ENCODE assay signal across 9 mouse cellular contexts in genomic region chr9:98428783-98429182, GRCm38 (mm10). TPM values are rescaled to one million over a fixed set of nuclear protein-coding genes. Genes with fewer than 3 reads are reported as not detected.
DNase-seq lines count a peak whose midpoint lies in the region; ATAC-seq and TF ChIP-seq lines count a peak whose summit lies in the region.
"Had no signal": no experiment of that assay in that cellular context is flagged by ENCODE, and none has a peak within 500 bp of the region (broad histone marks: within the 10 kb centered on the region; RNA-seq: fewer than 3 reads in every experiment).

No protein-coding gene starts in this region.

- no peak for ATAC-seq in heart, embryonic 13.5 days (ENCODE audit: extremely low read depth, insufficient number of reproducible peaks, low FRiP score, low TSS enrichment)

- no peaks in the 10 kb centered on the region for H3K9me3 ChIP-seq in heart, embryonic 13.5 days
- no peaks in the 10 kb centered on the region for H3K9me3 ChIP-seq in limb, embryonic 10.5 days (replicated peaks)
- H3K9me3 ChIP-seq: embryonic facial prominence, embryonic 12.5 days had no signal

- no peaks in the 10 kb centered on the region for H3K36me3 ChIP-seq in testis, adult 2 months (ENCODE audit: control insufficient read depth, insufficient read depth, low read length)
- peaks cover 15% of the 10 kb centered on the region for H3K36me3 ChIP-seq in heart, embryonic 13.5 days
- 0 out of 2 replicates have a peak, but pooled peaks cover 2% of the 10 kb centered on the region for H3K36me3 ChIP-seq in limb, embryonic 10.5 days

- WGBS in heart, embryonic 13.5 days = 36% methylated on average over 8 of the region's 8 CpGs
- WGBS in limb, embryonic 10.5 days = 76% methylated on average over 8 of the region's 8 CpGs

- DNase-seq in testis, postnatal 10 days (ENCODE audit: low spot score) = no peak
- DNase-seq in limb, embryonic 10.5 days (ENCODE audit: low spot score) = no peak
- DNase-seq in urinary bladder, postnatal 36 days (ENCODE audit: low spot score in 2 of 2) = peak; percentile 51 to 70
- no peak for DNase-seq in left cerebral cortex, postnatal 36 days (ENCODE audit: low spot score in 2 of 2)
- DNase-seq in cerebellum, adult 9-10 months = no peak

- intact Hi-C loops in left cerebral cortex, postnatal 36 days (cut with DNase I) = no loop called here

- peak overlapping the region; percentile 80 for H3K4me2 ChIP-seq in heart, embryonic 13.5 days
- H3K4me2 ChIP-seq: embryonic facial prominence, embryonic 12.5 days had no signal

- no peak for TF ChIP-seq CTCF in testis, adult 2 months (IDR thresholded peaks at IDR 0.05; ENCODE audit: control insufficient read depth, insufficient read depth, insufficient replicate concordance, low read depth, low read length)

- peak overlapping the region; percentile 30; the same call in 1 of the 2 replicates for H3K27ac ChIP-seq in testis, adult 2 months (ENCODE audit: control insufficient read depth, insufficient read depth, low read depth, low read length)
- H3K27ac ChIP-seq in heart, embryonic 13.5 days (replicated peaks) = peak overlapping the region; percentile 81
- 0 out of 2 replicates have a peak overlapping the region, but pooled peaks have one; percentile 10 for H3K27ac ChIP-seq in limb, embryonic 10.5 days
- H3K27ac ChIP-seq: embryonic facial prominence, embryonic 12.5 days; liver, embryonic 14.5 days had no signal

- peak overlapping the region; percentile 47; the same call in 1 of the 2 replicates for H3K9ac ChIP-seq in heart, embryonic 13.5 days
- H3K9ac ChIP-seq: embryonic facial prominence, embryonic 12.5 days; liver, embryonic 14.5 days had no signal

- H3K27me3 ChIP-seq in testis, adult 2 months (ENCODE audit: control insufficient read depth, insufficient read depth, low read length) = no peaks in the 10 kb centered on the region
- H3K27me3 ChIP-seq in heart, embryonic 13.5 days (replicated peaks) = peaks cover 18% of the 10 kb centered on the region
- H3K27me3 ChIP-seq in limb, embryonic 10.5 days (ENCODE audit: low read depth, poor library complexity, severe bottlenecking) = peaks cover 18% of the 10 kb centered on the region
- H3K27me3 ChIP-seq: embryonic facial prominence, embryonic 12.5 days had no signal

- no peak for TF ChIP-seq POLR2A in testis, adult 2 months (IDR thresholded peaks at IDR 0.05; ENCODE audit: control insufficient read depth, low read depth, low read length)

- H3K4me1 ChIP-seq in testis, adult 2 months (ENCODE audit: control insufficient read depth, insufficient read depth, low read length) = peaks cover 14% of the 10 kb centered on the region
- peaks cover 86% of the 10 kb centered on the region for H3K4me1 ChIP-seq in heart, embryonic 13.5 days
- H3K4me1 ChIP-seq in limb, embryonic 10.5 days = peaks cover 59% of the 10 kb centered on the region

- no peak overlapping the region for H3K4me3 ChIP-seq in testis, adult 2 months (ENCODE audit: control insufficient read depth, low read depth, low read length)
- peak overlapping the region; percentile 20 for H3K4me3 ChIP-seq in heart, embryonic 13.5 days
- no peak overlapping the region for H3K4me3 ChIP-seq in limb, embryonic 10.5 days
- H3K4me3 ChIP-seq: embryonic facial prominence, embryonic 12.5 days had no signal

RNA-seq across cellular contexts. Expression of gene Rbp1, which starts 6.0 kb away (rescaled TPM):
- 3.2 and 4.3 TPM in 2 replicates for polyA plus RNA-seq in testis, adult 2 months (2012; rRNA removed)
- polyA plus RNA-seq in heart, embryonic 13.5 days (2015; fragmentation: Nextera tagmentation; extraction: Ambion mirVana) = 70.9 and 71.2 TPM in 2 replicates
- 28.6 and 29.7 TPM in 2 replicates for polyA plus RNA-seq in limb, embryonic 10.5 days (2016; fragmentation: Nextera tagmentation; extraction: Ambion mirVana)
- 1 to 10 TPM; 5.4 to 5.7 TPM for total RNA-seq in left cerebral cortex, postnatal 36 days (2021)

RNA-seq across cellular contexts. Expression of gene Rbp2, which starts 57.1 kb away (rescaled TPM):
- polyA plus RNA-seq in testis, adult 2 months (2012; rRNA removed) = 0.20 TPM in 1 of 2 replicates, not detected in the other
- polyA plus RNA-seq in heart, embryonic 13.5 days (2015; fragmentation: Nextera tagmentation; extraction: Ambion mirVana) = 0.39 TPM in 1 of 2 replicates, not detected in the other
- 0.45 and 0.46 TPM in 2 replicates for polyA plus RNA-seq in limb, embryonic 10.5 days (2016; fragmentation: Nextera tagmentation; extraction: Ambion mirVana)
- not detected for total RNA-seq in left cerebral cortex, postnatal 36 days (2021)

Comparison
In these comparisons a context has a peak if more than half of its experiments do, and no peak if none do; other contexts are left out.
1. H3K27ac ChIP-seq: peak in every context shown above with its lines; median percentile 81 in heart, embryonic 13.5 days; 30 in testis, adult 2 months; 10 in limb, embryonic 10.5 days.
2. DNase-seq: peak in urinary bladder, postnatal 36 days (2 of 2); none in testis, postnatal 10 days (single experiment), limb, embryonic 10.5 days (single experiment), left cerebral cortex, postnatal 36 days (0 of 2) and cerebellum, adult 9-10 months (single experiment).